Mouse (Mus musculus) common myeloid progenitor, adult 5-6 weeks (primary cell): ENCODE results near the gene Serpina10. TPM values are rescaled to one million over a fixed set of nuclear protein-coding genes. Genes with fewer than 3 reads are reported as not detected.
A peak's percentile ranks its signal among the peaks of the same experiment; 100 is the strongest.
"Not testable (repeated sequence)": the region's sequence is repeated elsewhere in the genome, so short reads cannot be mapped to it uniquely, and the experiment has no call there.

Experiments
- ATAC-seq: replicated peaks from 2 replicates; pipeline ENCODE4 v1.8.0; 2016; ENCODE audit warnings: low read depth, mild to moderate bottlenecking, moderate TSS enrichment, inconsistent platforms; ENCODE audit not compliant: poor library complexity, severe bottlenecking
- total RNA-seq: library from RNA; stranded (forward); fragments of 200-1000, 187-1606 nt; gene quantifications from 2 replicates; pipeline ENCODE4 v1.2.3, GENCODE M21; 2017

Serpina10 gene
- not detected in 2 replicates for total RNA-seq

DNA sequence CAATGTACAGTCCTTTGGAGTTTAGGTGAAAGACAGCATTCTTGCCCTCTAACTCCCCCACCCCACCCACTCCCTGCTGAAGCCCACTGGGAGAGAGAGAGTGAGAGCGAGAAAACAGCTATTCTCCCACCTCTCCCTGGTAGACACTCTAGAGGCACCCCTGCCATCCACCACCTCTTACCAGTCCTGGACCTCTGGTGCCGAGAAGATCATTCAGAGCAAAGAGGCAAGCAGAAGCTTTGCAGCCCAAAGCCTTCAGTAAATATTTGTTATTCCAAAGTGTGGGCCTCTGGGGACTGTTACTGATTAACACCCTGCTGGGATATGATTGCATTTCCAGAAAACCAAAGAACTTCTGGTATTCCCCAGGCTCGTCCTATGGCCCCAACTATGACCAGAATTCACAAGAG, at the start of gene Serpina10:
Gene Serpina10 (minus strand): TSS at position 242 of the 410 bp plus-strand sequence.
- ATAC-seq = no peak

DNA sequence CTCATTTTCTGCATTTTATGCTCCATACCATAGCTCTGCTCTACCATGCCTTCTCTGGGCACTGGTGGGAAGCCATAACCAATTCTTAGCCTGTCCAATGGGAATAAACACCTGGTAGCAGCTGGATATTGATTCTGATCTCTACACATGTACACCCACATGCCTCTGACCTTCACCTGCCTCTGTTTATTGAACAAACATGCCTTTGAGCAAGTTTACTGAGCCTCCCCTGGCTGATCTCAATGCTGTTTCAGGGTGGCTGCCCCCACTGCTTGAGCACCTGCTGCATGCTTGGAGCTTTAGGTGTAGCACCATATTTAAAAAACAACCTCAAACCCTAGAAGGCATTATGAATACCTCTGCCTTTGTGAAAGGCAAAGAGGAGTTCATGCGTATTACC, 48.6 kb upstream of the Serpina10 start:
- ATAC-seq = not testable (repeated sequence)

DNA sequence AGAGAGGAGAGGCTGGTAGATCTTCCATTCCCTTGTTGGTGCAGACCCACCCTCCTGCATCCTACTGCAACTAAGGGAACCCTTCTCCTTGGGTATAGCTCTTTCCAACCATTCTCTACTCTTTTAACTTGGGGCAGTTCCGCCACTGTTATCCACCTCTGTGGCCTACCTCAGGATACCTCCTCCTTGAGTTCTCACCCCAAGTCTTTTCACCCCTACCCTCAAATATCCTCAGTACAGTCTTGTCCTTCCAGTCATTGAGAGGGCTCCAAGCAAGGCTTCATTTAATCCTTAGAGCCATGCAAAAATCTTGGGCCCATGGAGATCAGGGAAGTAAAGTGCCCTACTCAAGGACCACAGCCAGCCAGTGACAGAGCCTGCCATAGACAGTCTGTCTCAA, 44.8 kb upstream of the Serpina10 start, which contains the start of gene Serpina16:
Gene Serpina16 (minus strand): TSS at position 101 of the 400 bp plus-strand sequence.
- ATAC-seq = no peak

DNA sequence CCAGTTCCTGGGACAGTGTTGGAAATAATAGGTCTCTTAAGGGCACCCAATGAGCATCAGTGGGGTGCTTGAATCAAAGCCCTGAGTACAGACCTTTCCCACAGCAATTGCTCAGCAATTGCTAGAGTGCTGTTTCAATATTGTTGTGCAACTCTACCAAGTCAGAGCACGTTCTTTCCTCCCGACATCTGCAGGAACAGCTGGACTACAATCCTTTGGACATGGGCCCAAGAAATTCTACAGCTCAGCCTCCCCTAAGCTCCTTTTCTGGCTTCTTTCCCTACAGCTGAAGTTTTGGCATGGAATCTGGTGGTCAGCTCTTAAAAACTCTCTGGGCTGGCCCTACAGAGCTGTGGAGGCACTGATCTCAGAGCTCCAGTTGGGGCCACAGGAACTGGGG, 41.9 kb upstream of the Serpina10 start:
- no peak for ATAC-seq

DNA sequence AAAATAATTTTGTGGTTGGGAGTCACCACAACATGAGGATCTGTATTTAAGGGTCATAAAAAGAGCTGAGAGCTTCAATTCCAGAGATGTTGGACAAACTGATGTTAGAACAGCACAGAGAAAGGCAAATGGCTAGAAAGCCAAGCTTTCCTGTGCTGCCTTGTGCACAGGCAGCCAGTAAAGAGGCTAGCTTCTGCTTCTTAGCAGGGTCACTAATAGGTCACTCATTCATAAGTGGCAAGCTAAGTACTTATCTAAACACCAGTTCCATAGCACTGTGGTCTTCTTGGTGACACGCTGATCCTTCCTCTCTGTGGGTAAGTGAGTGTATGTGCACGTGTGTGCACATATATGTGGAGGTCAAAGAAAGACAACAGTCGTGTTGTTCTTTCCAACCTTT, 40.2 kb upstream of the Serpina10 start:
- no peak for ATAC-seq

DNA sequence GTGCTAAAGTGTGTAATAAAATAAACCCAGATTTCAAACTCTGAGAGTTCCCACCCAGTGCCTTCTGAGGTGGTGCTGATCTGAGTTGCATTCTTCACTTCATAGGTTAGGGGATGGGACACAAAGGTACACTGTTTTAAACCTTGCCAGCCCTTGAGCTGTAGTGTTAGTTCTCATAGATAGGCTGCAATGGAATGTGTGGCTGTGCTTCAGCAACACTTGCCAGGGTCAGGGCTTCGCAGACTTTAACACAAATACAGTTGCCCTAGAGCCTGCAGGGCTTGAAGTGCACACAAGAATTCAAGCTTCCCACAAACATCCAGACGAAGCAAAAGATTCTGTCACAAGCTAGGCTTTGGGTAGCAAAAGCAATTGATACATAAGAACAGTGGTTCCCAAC, 39.7 kb upstream of the Serpina10 start:
- no peak for ATAC-seq

DNA sequence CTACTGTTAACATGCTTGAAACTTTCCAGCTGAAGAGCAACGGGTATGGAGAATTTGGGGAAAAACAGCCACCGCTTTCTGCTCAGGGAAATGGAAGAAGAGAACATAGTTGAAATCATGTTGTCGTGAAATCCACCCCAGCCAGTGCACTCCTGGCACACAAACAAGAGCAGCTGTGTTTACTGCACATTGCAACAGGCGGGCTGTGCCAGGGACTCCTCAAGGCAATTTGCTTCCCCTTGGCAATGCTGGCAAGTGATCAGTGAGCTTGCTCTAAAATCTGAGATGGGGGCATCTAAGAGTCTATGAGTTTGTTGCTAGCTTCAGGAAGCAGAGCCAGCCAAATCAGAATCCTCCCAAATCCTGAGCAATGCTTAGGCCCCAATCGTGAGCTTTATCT, 39.1 kb upstream of the Serpina10 start:
- ATAC-seq = no peak

DNA sequence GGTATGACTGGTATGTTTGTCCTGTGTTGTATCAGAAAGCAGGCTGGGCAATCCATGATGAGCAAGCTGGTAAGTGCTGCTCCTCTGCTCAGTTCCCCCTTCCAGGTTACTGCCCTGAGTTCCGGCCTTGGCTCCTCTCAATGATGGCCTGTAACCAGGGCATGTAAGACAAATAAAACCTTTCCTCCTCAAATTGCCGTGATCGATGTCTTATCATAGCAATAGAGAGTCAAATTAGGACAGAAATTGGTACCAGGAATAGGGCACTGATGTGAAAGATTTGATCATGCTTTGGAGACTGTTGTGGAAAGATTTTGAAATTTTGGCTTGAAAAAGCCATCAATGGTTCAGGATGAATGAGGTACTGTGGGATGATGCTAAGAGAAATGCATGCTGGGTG, 34.0 kb upstream of the Serpina10 start:
- ATAC-seq = no peak

DNA sequence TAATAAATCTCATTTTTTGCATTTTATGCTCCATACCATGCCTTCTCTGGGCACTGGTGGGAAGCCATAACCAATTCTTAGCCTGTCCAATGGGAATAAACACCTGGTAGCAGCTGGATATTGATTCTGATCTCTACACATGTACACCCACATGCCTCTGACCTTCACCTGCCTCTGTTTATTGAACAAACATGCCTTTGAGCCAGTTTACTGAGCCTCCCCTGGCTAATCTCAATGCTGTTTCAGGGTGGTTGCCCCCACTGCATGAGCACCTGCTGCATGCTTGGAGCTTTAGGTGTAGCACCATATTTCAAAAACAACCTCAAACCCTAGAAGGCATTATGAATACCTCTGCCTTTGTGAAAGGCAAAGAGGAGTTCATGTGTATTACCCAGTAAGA, 30.8 kb upstream of the Serpina10 start:
- ATAC-seq = not testable (repeated sequence)

DNA sequence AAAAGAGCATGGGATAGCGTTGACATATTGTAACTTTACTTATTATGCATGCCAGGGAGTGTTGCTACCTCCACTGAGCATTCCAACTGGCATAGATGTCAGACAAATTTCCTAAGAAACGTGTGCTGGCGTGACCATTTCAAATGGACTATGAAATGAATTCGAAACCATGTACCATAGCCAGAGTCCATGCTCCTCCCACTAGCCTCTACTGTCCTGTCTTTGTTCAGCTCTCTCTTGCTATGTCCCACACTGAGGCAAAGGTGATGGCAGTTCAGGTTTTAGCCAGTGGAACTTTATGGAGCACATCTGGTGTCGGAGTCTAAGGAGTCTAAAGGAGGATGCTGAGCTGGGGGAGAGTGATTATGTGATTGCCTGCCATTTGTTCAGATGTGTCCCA, 28.8 kb upstream of the Serpina10 start:
- ATAC-seq = no peak

DNA sequence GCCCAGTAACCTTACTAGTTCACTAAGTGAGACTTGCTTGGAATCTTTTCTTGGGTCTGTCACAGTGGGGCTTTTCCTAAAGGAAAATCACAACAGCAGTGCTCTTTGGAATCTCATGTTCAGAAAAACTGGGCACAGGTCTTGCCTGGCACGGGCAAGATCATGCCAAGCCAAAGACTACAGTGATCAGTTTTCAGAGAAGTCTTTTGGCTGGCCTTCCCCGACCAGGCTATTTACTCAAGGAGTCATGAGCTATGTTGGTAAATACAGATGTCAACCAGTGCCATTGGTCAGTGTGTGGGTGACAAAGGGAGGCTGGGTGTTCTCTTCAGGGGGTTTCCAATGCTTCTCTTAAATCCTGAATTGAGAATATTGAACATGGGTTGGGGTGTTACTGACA, 27.9 kb upstream of the Serpina10 start:
- ATAC-seq = no peak

DNA sequence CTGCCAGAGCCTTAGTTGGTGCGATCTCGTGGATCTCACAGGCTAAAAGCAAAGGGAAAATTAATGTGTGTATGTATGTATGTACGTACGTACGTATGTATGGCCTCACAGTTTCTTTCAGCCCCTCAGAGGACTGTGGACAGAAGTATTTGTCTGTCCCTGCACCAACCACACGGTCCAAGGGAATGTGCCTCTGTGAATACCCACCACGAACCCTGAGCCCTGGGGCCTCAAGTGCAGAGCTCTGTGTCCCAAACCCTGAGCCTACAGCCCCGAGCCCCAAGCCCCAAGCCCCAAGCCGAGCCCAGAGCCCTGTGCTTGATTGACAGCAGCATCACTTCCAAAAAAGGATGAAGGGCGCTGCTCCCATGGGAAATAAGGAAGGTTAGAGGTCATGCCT, 26.7 kb upstream of the Serpina10 start:
- ATAC-seq = no peak

DNA sequence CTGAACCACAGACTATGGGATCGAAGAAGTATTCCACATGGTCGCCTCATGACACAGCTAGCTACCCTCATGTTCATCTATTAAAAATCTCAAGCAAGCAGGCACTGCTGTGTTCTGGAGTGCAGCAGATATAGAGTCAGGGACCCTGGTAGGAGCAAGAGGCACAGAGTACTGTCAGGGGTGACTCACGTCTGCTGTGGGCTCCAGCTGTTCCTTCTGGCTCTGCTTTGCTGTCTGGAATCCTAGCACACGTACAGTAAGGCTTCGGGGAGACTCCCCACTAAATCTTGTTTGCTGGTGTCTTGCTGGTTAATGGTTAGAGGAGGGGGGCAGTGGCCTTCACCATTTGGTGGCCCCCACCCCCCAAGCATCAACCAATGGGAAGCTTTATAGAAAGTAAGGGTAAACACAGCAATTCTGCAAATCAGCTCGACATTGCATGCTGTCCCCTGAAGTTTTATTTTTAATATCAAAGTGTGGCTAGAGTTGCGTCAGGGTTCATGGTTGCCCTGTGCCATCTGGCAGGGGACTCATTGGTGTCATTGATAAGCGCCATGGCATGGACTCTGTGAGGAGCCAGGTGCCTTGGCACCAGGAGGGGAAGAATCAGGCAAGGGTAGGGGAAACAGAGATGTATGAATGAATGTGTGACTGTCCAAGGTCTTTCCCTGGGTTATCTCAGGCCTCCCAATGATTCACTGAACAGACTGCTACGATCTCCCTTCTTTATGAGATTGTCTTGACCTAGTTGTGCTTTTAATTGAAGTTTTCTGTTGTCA, 25.8 kb upstream of the Serpina10 start, which contains the start of gene Serpina6:
Gene Serpina6 (minus strand): TSS at position 365 of the 779 bp plus-strand sequence.
- no peak for ATAC-seq

DNA sequence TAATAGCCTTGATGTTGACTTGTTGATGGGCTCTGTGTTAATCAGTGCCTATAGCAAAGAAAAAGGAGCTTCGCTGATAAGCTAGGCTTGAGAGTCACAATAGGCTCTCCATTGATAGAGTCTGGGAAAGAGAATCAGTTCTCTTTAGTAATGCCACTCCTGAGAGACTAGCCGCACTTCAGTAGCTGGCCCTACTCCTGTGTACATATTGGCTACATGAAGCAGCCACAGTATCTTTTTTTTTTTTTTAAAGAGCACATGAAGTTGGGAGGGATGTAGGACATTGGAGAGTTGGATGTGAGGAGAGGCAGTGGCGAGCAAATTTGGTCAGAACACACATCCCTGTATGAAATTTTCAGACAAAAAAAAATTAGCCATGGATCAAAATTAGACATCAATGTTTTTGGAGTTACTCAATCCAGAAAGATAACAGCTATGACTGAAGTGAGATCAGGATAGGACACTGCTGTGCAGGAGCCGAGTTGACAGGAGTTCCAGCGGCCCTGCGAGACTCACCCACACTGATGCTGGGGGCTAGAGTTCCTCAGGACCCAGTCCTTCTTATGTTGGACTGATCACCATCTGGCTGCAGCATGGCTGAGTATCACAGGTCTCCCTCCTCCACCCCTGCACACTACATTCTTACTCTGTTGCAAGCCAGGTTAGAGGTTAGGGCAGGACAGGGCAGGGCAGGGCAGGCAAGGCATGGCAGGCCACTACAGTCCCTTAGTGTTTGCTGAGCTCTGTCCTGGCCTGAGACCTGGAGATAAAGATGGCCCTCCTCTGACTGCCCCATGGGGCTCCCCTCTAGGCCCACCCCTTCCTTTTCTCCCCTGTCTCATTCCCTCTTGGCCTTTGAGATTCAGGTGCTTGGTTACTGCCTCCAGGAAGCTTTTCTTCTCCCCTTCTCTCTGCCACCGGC, 24.1 kb upstream of the Serpina10 start:
- ATAC-seq = no peak

DNA sequence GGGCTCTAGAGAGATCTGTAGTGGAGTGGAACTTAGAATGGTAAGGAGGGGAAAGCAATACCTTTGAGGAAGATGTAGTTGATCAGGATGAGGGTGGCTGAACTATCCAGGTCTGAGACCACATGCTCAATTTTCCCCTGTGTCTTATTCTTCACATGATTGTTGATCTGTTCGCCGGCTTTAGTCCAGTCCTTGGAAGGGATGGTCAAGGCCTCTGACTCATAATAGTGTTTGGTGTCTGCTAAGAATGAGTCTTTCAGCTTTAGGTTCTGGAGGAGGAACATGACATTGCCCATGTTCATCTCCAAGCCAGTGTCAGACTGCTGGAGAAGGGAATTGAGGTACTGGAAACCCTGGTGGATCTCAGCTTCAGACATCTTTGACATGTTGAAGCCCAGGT, 22.6 kb upstream of the Serpina10 start:
- ATAC-seq = no peak

DNA sequence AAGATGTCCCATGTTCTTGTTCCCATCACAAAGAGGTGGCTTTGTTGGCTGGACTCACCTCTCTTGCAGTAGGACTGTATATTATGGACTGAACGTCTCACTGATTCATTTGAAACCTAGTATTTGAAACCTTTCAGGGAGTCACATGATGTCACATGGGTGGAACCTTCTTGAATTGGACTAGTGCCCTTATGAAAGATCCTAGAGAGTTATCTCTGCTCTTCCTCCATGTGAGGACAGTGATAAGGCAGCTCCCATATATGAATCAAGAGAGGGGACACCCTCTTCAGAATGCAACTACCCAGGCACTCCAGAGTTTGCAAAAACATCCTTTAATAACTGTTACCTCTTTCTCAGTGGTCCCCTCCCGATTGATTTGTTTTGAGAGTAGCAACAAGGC, 15.1 kb upstream of the Serpina10 start:
- ATAC-seq = no peak

DNA sequence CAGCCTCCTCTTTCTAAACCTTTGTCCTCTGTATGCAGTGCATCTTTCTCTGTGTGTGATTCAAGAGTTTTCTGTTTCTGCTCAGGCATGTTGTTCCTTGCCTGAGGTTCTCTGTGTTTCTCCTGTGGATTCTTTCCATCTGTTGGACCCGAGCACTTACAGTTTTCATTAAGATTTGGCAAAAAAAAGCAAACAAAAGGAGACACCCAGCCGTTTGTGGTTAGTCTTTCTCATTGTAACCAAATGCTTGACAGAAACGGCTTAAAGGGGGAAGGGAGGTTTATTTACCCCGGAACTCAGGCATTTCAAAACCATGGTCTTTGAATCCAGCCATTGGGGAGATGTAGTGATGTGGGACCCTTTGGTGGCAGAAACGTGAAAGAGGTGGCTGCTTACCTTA, 13.4 kb upstream of the Serpina10 start:
- no peak for ATAC-seq

DNA sequence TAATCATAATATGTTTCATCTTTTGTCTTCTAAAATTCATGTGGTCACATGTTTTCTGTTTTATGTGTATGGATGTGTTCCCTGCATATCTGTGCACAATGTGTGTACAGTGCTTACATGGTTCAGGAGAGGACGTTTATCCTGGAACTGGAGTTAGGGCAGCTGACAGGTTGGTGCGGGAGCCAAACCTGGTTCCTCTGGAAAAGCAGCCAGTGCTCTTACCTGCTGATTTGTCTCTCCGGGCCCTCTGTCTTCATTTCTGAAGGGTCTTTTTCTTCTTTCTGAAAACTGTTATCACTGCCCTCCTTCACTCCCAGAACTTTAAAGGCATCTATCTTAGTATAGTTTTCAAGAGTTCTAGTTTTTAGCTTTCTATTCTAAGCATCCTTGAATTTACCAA, 12.6 kb upstream of the Serpina10 start:
- no peak for ATAC-seq

DNA sequence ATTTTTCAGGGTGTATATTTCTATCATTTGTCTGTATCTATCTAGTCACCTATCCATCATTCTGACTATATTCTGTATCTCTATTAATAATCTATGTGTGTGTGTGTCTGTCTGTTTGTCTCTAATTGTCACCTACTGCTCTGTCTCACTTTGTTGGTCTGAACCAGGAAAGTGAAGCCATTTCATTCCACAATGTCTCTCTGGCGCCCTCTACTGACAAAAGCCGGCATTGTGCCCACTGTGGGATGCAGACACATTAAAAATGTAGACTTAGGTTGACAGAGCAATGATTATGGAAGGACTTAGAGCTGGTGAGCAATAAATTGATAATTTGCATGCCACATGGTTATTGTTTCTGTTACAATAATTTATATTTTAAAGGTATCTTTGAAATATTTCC, 12.1 kb upstream of the Serpina10 start:
- peak; percentile 87 for ATAC-seq

DNA sequence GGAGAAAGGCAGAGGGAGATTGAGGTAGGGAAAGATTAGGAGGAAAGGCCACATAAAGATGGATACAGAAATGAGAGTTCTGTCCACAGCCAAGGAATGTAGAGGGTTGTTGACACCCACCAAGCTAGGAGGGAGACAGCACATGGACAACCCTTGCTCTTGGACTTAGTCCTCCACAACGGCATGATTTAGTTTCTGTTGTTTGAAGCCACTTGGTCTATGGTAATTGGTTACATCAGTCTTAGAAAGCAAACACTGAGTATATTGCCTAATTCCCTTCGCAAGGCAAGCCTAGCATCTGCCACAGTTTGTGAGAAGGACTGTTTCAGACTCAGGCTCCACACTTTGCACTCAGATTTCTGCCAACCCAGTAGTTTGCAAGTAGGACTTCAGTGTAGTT, 4.6 kb upstream of the Serpina10 start:
- no peak for ATAC-seq

DNA sequence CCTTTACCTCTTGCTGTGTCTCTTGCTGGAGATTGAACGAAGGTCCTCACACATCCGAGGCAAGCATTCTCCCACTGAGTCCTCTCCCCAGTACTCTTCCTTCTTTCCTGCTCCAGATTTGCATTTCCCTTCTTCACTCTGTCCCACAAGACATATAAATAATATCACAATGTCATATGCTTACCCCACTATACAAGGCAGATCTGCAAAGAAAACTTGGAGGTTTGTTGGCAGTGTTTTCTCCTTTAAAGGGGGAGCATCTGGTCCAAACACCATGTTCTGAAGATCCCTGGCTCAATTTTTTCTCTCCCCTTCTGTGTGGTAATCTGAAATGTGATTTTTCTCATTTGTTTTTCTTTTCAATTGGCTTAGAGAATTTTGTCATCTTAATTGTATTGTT, 3.2 kb upstream of the Serpina10 start:
- ATAC-seq = no peak
